Mouse (Mus musculus): ENCODE data around the gene P2rx2.
A peak's percentile ranks its signal among the peaks of the same experiment; 100 is the strongest.

The P2rx2 gene

GRCm38 (mm10) chr5:110342648-110343284 is at the start of gene P2rx2:
P2rx2 (minus strand) TSS chr5:110343212.
- DNase-seq, result no peak

- no peak for DNase-seq
Measured at GRCm38 (mm10) chr5:110392727-110393126, 49.7 kb upstream of the P2rx2 start.

- no peak for DNase-seq
Measured at GRCm38 (mm10) chr5:110390631-110391030, 47.6 kb upstream of the P2rx2 start.

- DNase-seq, result no peak
Measured at GRCm38 (mm10) chr5:110387332-110387731, 44.3 kb upstream of the P2rx2 start.

GRCm38 (mm10) chr5:110386371-110387330 is 43.6 kb upstream of the P2rx2 start:
- DNase-seq, result peak; percentile 61

- DNase-seq, result no peak
Measured at GRCm38 (mm10) chr5:110385263-110385662, 42.3 kb upstream of the P2rx2 start.

- DNase-seq, result no peak
Measured at GRCm38 (mm10) chr5:110384491-110384890, 41.5 kb upstream of the P2rx2 start.

- DNase-seq, result no peak
Measured at GRCm38 (mm10) chr5:110379823-110380222, 36.8 kb upstream of the P2rx2 start.

- DNase-seq, result no peak
Measured at GRCm38 (mm10) chr5:110379086-110379485, 36.1 kb upstream of the P2rx2 start.

GRCm38 (mm10) chr5:110378181-110378583 is 35.2 kb upstream of the P2rx2 start:
- DNase-seq, result no peak

- DNase-seq, result peak; percentile 65
Measured at GRCm38 (mm10) chr5:110376802-110377433, 33.9 kb upstream of the P2rx2 start.

GRCm38 (mm10) chr5:110363822-110364545 is 21.0 kb upstream of the P2rx2 start:
- no peak for DNase-seq

- DNase-seq, result peak; percentile 88
Measured at GRCm38 (mm10) chr5:110363179-110363821, 20.3 kb upstream of the P2rx2 start.

GRCm38 (mm10) chr5:110362813-110363178 is 19.8 kb upstream of the P2rx2 start:
- no peak for DNase-seq

- DNase-seq, result no peak
Measured at GRCm38 (mm10) chr5:110361465-110361864, 18.5 kb upstream of the P2rx2 start.

- DNase-seq, result peak; percentile 60
Measured at GRCm38 (mm10) chr5:110357531-110358179, 14.6 kb upstream of the P2rx2 start.

GRCm38 (mm10) chr5:110354716-110355115 is 11.7 kb upstream of the P2rx2 start:
- no peak for DNase-seq

GRCm38 (mm10) chr5:110347006-110347405 is 4.0 kb upstream of the P2rx2 start:
- no peak for DNase-seq

- no peak for DNase-seq
Measured at GRCm38 (mm10) chr5:110345553-110345952, 2.5 kb upstream of the P2rx2 start.

- no peak for DNase-seq
Measured at GRCm38 (mm10) chr5:110344524-110344923, 1.5 kb upstream of the P2rx2 start, which contains the start of gene Lrcol1. Lrcol1 (plus strand) TSS chr5:110344730.

GRCm38 (mm10) chr5:110338792-110339191 is 4.2 kb downstream of the P2rx2 start:
- DNase-seq, result no peak

GRCm38 (mm10) chr5:110330508-110330907 is 12.5 kb downstream of the P2rx2 start:
- DNase-seq, result no peak

All from right cerebral cortex, adult 18-20 months (tissue).